Mouse (Mus musculus): ENCODE measurements at regions not wholly inside any gene's neighbourhood (a gene's known extent, or its start where the extent isn't known, plus 50 kb on each side); places are given as distances from the start of the nearest gene placed in this dataset.

DNA sequence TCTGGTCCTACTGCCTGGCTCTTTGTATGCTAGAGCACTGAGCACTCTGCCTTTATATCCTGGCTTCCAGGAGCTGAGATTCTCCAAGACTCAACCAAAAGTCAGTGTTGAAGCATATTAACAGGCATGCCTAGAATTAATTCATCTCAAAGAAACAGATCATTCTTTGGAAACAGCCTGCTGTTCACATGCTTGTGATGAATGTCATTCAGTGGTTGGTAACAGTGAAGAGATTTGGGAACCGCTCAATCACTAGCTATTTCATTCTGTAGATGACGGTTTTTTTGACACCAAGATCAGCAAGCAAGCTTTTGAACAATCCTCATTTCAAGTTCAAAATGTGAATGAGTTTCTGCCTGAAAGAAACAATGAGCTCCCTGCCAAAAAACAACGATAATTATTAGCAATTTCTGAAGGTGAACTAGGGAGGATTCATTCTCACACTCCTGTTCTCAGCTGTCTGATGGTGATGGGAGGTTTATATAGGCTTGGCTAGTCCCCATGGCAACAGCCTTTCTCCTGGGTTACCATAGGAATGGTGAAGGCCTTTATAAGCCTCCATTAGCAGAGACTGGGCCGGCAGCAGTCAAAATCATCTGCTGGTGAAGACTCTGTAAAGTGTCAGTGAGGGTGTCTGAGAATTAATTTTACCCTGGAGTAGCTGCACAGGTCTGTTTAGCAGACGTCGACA, 272.6 kb upstream of the Nr4a3 start:
- no peak for DNase-seq

- no peak for DNase-seq
These were observed 270.3 kb upstream of the Nr4a3 start for GRCm38 (mm10) chr4:47774664-47775063.

- no peak for DNase-seq
These were observed 263.9 kb upstream of the Nr4a3 start for GRCm38 (mm10) chr4:47781039-47781438.

GRCm38 (mm10) chr4:47796977-47797376, 248.0 kb upstream of the Nr4a3 start:
- no peak for DNase-seq

- no peak for DNase-seq
These were observed 245.8 kb upstream of the Nr4a3 start for GRCm38 (mm10) chr4:47799165-47799564.

DNA sequence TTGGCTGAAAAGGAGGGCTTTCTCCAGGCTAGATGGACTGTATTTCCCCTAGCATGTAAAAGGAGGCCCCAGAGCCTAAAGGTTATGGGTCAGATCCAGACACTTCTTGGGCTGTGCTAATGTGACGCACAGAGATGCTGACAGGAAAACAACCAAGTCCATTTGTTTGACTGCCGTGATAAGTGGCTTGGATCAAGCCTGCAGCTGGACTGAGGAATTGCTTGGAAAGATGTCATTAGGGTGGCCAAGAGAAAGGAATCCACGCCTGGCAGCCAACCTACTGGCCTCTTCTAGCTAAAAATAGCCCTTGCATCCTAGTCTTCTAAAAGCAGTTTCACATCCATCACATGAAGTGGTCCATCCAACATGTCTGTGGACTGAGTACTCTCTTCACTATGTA, 241.8 kb upstream of the Nr4a3 start:
- no peak for DNase-seq

DNA sequence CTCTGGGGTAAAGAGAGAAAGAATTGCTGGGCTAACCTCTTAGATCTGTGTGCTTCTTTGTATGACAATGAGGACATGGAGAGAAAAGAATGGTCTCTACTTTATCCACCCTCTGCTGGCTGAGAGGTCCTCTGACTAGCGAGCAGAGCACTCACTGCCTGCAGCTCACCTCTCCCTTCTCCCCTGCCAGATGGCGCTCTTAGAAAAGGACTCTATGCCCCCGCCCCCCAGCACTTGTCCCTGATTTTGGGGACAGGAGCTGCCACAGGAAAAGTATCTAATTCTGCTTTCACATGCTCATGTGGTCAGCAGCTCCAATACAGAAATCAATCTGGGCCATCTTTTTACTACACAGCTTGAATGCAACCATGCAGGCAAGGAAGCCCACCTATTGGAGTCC, 237.1 kb upstream of the Nr4a3 start:
- DNase-seq: peak; percentile 20

DNA sequence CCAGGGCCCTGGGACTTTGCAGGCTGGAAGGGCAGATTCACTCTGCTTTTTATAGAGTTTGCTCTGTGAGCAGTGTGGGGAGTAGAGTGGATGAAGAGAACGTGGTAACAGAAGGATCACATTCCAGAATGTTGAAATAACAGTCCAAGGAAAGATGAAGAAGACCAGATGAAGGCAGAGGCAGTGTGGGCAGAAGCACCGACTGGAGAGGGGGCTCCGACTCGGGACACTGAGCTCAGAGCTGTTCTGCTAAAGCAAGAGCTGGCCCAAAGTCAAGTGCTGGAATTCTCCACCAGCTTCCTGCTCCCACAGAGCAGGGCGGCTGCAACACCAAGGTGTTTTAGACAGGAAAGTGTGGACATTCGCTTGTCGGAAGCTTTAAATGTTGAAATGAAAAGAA, 230.9 kb upstream of the Nr4a3 start:
- no peak for DNase-seq

DNA sequence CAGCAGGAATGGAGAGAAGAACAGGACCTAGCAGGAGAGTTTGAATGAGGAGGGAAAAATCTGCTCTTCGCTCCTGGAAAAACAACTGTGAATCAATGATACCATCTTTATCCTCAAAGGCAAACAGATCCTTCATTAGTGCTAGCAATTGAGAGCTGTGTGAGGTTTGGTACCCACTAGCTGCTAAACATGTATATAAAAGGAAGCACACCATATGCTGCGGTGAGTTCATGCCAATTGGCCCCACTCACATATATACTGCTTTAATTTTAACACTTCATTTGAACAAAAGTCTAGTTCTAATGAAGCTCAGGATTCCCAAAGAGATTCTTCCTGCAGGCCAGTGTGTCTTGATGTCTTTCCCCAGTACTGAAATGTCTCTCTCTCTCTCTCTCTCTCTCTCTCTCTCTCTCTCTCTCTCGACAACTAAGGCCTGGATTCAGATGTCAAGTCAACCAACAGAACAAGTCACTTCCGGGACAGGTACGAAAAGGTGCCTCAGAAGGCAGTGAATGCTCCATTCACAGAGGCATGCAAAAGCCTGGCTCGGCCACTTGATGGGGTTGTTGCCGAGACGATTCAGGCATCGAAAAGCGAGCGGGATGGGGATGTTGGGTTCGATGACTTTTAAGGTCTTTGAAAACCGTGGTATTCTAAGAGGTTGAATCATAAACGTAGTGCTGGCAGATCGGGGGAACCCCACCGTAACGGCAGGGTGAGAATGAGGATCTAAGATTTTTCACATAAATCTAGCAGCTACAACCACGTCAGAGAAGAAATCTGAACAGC, 226.4 kb upstream of the Nr4a3 start:
- DNase-seq: no peak

DNA sequence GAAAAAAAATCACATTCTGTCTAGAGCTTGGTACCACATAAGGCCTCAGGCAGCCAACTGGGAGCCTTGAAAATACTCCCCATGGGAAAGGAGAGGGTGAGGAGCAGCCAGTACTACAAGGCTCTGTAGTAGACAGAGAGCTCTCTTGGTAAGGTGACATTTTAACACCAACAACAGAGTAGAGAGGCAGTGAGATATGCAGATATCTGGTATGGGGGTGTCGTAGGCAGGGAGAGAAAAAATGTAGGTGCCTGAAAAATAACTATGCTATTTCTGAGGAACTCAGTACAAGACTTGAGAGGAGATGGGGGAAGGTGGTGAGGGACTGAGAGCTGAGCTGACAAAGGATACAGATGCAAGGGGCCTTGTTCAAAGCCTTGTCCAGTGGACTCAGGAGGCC, 224.4 kb upstream of the Nr4a3 start:
- no peak for DNase-seq

DNA sequence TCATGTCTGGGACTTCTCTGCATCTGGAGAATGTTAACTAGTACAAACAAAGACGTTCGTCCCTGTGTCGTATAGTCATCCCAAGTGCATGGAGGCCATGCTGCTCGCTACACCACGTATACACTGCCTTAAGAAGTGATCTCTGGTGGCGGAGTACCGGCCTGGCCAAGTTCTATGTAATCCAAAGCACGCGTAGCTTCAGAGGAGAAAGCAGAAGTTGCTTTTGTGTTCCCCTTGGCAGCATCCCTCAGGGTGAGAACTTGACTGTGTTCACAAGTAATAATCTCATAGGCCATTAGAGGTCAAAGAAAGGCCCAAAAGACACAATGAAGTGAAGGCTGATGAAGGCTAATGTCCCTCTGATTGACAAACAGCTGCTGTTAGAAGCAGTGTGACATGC, 221.7 kb upstream of the Nr4a3 start:
- DNase-seq: no peak

DNA sequence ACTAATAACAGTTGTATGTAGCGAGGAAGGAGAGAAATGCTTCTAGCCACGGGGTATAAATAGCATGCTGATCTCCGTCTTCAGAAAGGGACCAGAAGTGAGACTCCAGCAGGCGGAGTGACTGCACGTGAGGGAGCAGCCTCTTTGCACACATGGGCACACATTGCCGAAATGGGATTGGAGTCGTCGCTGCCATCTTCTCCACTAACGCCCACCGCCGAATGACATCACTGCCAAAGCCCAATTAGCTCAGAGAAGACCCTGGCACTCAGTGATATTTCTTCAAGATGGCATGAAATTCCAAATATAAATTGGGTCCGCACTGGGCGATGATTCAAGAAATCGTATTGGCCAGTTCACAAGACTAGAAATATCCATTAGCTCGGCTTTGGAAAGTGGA, 220.9 kb upstream of the Nr4a3 start:
- DNase-seq: no peak

DNA sequence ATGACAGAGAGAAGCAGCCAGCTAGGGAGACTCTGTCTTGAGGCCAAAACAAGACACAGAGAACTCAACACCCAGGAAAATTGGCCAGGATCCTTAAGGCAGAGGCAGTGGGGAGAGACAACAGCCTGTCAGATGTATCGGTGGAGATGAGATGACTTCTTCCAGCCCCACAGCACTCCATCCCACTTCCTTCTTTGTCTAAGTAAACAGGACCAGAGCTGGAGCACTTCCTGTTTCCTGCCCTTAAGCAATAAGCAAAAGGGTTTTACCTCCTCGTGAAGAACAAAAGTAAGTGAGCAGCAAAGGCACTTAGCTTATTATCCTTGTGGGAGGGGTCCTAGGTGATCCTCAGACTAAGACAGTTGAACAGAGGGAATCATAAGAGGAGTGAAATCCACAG, 212.0 kb upstream of the Nr4a3 start:
- no peak for DNase-seq

GRCm38 (mm10) chr4:47838411-47838810, 206.5 kb upstream of the Nr4a3 start:
- no peak for DNase-seq

DNA sequence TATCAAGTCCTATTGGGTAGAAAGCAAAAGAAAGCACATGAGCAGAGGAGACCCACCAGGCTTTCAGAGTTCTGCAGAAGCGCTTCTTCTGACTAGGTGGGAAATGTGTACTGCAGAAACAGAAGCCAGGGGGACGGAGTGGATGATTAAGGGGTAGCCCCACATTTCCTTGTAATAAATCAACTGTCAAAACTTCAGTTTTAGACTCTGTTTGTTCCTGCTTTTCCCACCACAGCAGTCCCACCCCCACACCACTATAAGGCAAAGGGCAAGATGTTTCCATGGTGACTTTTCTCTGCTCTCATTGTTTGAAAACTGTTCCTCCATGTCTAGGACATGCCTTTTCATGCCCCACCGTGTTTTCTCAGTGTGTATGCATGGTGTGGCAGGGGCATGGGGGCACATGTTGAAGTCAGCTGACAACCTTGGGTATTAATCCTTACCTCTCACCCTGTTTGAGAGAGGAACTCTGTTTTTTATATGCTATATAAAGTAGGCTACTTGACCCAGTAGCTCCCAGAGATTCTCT, 202.8 kb upstream of the Nr4a3 start:
- DNase-seq: no peak

DNA sequence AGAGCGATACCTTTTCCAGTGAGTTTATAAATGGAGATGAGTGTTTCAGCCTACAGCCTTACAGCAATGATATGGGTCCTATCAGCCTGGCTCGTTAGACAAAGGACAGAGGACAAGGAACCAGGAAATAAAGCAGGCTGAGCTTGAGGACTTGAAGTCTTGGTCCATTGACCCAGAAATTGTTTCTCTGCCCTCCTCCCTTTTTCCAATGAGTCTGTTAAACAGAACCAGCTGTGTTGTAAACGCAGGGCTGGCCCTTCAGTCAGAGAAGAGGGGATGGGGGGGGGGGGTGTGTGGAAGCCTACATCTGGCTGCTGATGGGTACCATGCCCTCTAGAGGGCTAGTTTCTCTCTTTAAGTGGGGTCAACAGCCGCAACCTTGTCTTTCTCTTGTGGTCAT, 199.7 kb upstream of the Nr4a3 start:
- DNase-seq: no peak

GRCm38 (mm10) chr4:47846389-47847318, 198.3 kb upstream of the Nr4a3 start:
- no peak for DNase-seq

DNA sequence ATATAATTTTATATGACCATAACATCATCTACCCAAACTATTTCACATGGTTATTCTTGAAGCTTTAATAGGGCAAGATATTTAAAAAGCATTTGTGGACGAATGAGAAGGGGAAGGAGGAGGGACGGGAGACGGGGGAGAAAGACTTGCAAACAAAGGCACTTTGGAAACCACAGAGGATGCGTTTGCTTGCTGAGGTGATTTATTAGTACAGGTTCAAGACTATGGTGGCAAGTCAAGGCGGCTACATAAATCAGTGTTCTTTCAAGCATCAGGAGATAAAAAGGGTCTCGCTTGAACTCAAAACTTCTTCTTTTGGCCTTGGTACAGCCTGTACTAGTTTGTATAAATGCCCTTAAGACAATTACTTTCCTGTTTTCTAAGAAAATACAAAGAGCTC, 183.8 kb upstream of the Nr4a3 start:
- no peak for DNase-seq

DNA sequence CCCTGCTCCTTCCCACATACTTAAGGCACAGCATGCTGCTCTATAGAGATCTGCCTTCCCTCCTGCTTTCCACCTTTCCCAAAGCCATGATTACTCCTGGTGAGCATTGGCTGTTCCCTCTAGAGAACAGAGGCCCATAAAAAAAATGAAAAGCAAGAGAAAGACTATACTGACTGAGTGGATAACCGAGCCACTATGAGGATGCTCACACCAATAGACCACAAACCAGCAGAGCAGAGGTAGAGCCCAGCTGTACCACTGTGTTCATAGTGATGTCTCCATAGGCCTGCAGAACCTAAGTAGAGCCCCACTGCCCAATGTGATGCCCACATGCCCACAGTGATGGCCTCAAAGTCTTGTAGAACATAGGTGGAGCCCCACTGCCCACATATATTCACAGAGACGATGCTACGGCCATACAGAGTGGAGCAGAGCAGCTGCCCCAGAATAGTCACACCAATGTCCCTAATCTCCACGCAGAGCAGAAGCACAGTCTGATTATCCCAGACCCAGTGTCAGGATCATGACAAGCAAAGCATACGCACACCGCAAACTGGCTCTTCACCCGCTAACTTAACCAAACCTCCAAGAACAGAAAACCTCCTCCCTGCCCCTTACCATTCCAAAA, 174.8 kb upstream of the Nr4a3 start:
- DNase-seq: no peak

GRCm38 (mm10) chr4:47870638-47871019, 174.3 kb upstream of the Nr4a3 start:
- no peak for DNase-seq

DNA sequence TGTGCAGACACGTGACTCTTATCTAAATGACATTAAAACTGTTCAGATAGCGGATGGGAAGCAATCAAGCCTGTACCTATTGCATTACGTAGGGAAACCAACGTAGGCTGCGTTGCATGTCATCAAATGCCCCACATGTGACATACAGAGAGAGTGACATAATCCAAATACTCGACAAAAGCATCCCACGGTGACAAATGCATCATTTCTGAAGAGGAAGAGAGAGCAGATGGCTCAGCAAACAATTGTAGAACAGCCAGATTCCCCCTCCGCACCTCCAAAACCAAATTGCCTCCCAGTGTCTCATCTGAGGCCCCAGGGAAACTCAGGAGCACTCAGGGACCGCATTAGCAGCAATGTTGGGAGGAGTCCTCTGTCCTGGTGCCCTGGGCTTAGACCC, 163.4 kb upstream of the Nr4a3 start:
- DNase-seq: peak; percentile 69

DNA sequence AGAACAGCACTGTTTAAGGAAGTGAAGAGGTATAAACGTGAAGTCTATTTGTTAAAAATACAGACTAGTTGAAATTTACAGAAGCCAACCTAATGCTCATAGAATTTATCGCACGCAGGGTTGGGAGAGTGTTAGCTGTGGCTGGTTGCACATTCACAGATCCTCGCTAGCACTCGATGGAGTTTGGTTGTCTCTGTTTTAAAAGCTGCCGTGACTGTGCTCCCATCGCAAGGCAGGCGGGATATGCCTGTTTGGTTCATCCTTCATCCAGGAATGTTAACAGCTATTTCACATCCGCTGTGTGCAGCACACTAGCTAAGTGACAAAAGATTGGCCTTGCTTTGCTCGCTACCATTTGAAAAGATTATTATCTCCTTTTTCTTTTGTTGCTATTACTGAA, 162.9 kb upstream of the Nr4a3 start:
- no peak for DNase-seq

DNA sequence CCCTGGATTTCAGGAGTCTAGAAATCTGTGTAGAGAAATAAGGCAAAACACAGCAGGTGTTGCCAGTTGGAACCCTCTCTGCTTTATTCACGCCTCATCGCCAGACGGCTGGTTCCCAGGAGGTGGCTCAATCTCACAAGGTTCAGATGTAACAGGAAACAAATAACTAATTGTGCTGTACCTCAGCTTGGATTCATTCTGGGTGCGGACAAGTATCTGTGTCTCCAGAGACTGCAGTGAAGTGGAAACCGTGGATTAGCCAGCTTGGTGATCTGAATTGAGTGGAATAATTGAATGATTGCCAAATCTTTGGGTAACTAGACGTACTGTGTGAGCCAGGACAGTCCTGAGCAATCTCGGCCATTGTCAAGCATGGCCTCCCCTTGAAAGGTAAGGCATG, 145.4 kb upstream of the Nr4a3 start:
- peak; percentile 50 for DNase-seq

Data from cerebellum, adult 11-12 months (tissue).